Mouse (Mus musculus): ENCODE data around the gene Ttll6. TPM values are rescaled to one million over a fixed set of nuclear protein-coding genes. Genes with fewer than 3 reads are reported as not detected.

Gene Ttll6
- total RNA-seq, 2 experiments from 2014 or later, result not detected

DNA sequence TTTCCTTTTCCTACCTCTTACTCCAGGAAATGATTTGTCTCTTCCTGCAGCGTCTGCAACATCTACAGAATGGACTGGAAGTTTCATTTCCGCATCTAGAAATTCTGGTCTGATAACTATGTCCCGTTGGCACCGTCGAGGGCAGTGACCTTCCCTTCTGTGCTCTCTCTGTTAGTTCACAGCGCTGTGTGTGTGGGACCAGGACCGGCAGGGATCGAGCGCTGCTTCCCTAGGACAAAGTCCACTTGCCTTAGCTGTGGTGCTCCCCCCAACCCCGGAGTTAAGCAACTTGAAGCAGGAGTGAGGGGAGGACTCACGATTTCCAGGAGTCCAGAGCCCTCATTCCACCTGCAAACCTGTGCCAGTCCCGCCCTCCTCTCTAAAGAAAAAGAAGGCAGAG, 31.2 kb downstream of the Ttll6 start:
- intact Hi-C loops (cut with DNase I), result no loop called here

GRCm38 (mm10) chr11:96168125-96168524, 34.5 kb downstream of the Ttll6 start:
- no peak for DNase-seq
- intact Hi-C loops (cut with DNase I), result no loop called here

More for the DNA sequence above, 31.2 kb downstream of the Ttll6 start:
- no peak for DNase-seq

DNA sequence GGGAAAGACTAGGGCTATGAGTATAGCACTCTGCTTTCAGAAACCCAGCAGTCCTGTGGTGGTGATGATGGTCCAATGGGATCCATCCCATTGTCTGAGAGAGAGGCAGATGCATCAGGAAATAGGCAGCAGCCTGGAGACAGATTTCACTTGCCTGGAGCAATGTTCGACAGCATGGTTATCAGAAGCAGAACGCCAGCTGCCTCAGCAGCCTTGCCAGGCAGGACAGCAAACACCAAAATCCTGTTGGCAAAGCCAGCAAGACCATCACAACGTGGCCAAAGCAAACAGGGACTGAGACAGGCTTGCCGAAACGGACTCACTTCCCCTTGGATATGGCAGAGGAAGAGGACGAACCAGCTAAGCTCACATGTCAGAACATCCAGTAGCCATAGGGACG, 35.4 kb downstream of the Ttll6 start:
- intact Hi-C loops (cut with DNase I), result no loop called here
- DNase-seq, result no peak

DNA sequence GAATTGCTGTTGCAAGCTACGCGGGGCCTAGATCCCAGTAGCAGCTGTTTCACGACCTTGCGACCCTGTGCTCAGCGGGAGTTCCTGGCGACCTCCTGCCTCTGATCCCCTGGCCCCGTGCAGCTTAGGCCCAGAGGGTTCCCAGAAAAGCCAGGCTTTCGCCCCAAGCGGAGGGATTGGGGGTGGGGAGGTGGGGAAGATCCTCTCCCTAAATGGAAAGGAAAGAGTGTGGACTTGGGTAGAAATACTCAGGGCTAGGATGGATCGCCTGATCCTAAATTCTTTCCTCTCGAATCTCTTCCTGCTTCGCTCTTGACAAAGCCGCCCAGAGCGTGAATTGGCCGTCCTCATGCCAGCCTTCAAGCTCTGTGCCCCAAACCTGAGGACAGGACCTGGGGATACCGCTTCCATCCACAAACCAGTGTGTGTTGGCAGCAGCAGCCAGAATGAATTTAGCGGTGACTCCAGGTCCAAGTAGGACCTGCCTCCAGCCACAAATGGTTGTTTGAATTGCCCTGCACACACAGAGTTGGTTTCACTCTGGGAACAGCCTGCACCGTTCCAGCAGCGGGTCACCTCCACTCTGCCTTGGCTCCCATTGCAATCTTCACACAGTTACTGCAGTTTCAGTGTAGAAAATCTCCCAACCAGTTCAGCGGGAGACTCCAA, 37.3 kb downstream of the Ttll6 start:
- intact Hi-C loops (cut with DNase I), result no loop called here
- no peak for DNase-seq

- intact Hi-C loops (cut with DNase I), result no loop called here
- DNase-seq, result no peak
Measured at GRCm38 (mm10) chr11:96171601-96172000, 38.0 kb downstream of the Ttll6 start.

DNA sequence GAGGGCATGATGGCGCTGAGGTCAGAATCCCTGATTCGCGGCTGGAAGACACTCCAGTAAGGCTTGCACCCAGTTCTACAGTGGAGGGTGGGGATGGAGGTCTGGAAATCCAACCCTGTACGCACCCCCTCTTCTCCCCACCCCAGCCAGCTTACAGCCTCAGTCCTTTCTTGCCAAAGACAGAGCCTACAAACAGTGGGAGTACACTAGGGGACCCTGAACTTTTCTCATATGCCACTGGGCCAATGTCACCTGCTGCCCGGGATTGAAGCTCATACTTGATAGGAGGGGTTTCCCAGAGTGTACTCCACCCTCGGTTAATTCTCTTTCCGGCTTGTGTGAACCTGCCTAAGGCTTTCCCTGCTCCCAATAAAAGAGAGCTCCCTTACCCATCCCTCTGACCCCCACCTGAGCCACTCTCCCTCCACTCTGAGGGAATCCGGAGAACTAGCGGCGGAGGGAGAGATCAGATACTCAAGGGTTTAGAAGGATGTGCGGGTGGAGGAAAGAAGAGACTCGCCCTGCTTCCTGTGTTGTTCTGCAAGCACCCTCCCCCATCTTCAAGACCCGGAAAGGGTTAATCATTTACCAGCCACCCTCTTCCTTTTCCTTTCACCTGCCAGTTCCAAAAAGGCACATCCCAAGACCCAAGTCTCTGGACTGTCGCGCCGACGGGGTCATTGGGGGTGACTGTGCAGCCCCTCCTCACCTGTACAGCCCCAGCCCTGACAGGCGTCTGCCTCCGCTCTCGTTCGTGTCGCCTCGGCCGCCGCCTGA, 39.1 kb downstream of the Ttll6 start:
- intact Hi-C loops (cut with DNase I), result no loop called here
- DNase-seq, result no peak

GRCm38 (mm10) chr11:96173288-96173840, 39.8 kb downstream of the Ttll6 start:
- intact Hi-C loops (cut with DNase I), result no loop called here

DNA sequence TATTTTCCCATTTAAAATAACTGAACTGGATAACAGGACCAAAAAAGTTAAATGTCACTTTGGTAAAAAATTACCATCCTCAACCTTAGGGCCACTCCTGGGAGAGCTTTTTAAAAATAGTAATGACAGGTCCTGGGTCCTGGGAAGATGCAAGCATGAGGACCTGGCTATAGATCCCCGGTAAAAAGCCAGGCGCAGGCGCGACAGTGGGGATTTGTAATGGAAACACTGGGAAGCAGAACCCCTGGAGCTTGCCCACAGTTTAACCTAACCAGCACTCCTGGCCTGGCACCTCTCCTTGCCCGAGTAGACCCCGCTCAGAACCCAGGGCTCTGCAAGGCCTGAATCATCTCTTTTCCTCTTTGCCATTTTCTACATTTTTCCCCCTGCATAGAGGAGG, 41.3 kb downstream of the Ttll6 start:
- no peak for DNase-seq
- intact Hi-C loops (cut with DNase I), result no loop called here

More at GRCm38 (mm10) chr11:96173288-96173840, 39.8 kb downstream of the Ttll6 start:
- no peak for DNase-seq

- DNase-seq, result no peak
- intact Hi-C loops (cut with DNase I), result no loop called here
Measured at GRCm38 (mm10) chr11:96175511-96175910, 41.9 kb downstream of the Ttll6 start.

DNA sequence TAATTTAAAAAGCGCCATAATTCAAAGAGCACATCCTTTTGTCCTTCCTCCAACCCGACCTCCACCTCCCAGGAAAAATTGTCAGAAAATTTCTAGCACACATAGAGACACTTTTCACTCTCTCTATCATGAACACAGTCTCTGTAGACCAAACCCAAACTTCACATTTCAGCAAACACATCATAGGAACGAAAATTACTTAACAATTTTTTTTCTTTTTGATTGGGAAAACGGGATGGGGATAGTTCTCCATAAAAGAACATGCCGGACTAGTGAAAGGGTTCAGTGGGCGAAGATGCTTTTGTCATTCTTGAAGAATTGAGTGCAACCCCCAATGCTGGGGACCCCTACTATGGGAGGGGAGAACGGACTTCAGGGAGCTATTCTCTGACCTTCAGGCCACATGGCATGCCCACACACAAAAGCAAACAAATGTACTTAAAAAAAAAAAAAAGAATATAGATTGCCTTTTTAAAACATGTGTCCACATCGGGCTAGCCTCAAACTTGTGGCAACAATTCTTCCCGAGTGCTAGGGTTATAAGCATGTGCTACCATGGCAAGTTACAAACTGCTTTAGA, 42.5 kb downstream of the Ttll6 start:
- intact Hi-C loops (cut with DNase I), result no loop called here
- DNase-seq, result no peak

- DNase-seq, result no peak
- intact Hi-C loops (cut with DNase I), result no loop called here
Measured at GRCm38 (mm10) chr11:96176841-96177240, 43.3 kb downstream of the Ttll6 start.

- no peak for DNase-seq
- intact Hi-C loops (cut with DNase I), result no loop called here
Measured at GRCm38 (mm10) chr11:96177546-96178174, 44.1 kb downstream of the Ttll6 start.

- no peak for DNase-seq
- intact Hi-C loops (cut with DNase I), result no loop called here
Measured at GRCm38 (mm10) chr11:96178356-96178755, 44.8 kb downstream of the Ttll6 start.

GRCm38 (mm10) chr11:96178911-96179503, 45.4 kb downstream of the Ttll6 start:
- DNase-seq, result no peak
- intact Hi-C loops (cut with DNase I), result no loop called here

DNA sequence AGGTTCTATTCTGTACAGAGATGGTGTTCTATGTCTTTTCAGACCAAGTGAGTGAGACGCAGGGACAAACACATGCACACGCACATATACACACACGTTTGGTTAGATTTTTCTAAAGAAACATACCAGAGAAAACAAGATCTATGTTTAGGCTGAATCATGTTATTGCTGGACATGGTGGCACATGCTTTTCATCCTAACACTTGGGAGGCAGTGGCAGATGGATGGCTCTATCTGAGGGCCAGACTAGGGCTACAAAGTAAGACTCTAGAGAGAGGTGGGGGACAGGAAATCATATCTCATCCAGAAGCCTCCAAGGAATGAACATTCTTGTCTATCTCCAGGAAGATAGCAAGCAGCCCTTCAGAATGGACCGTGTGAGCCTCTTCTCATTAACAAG, 47.5 kb downstream of the Ttll6 start:
- no peak for DNase-seq
- intact Hi-C loops (cut with DNase I), result loop anchor here (10.0 kb wide), 1 partner anchor 174 kb away; the partner anchor contains the start of gene Hoxb2

DNA sequence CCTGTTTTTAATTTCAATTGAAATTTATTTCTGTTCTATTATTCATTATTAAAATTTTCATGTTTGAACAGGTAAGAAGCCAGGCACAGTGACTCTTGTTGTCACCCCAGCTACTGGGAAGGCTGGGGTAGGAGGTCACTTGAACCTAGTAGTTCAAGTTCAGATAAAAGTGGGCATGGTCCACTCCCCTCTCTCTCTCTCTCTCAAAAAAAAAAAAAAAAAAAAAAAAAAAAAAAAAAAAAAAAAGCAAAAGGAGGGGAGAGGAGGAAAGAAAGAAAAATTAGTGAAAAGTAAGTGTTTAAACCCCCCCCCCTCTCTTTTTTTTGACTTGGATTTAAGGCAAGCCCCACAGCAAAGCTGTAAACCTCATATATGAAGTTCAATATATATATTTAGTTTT, 50.6 kb downstream of the Ttll6 start:
- DNase-seq, result no peak
- intact Hi-C loops (cut with DNase I), result loop anchor here (10.0 kb wide), 1 partner anchor 171 kb away; the partner anchor contains the start of gene Hoxb2

- intact Hi-C loops (cut with DNase I), result loop anchor here (10.0 kb wide), 1 partner anchor 167 kb away; the partner anchor contains the start of gene Hoxb2
Measured at GRCm38 (mm10) chr11:96187321-96187720, 53.7 kb downstream of the Ttll6 start.

GRCm38 (mm10) chr11:96189810-96190522, 56.4 kb downstream of the Ttll6 start:
- intact Hi-C loops (cut with DNase I), result loop anchor here (10.0 kb wide), 1 partner anchor 165 kb away; the partner anchor contains the start of gene Hoxb2
- DNase-seq, result no peak

More at GRCm38 (mm10) chr11:96187321-96187720, 53.7 kb downstream of the Ttll6 start:
- no peak for DNase-seq

DNA sequence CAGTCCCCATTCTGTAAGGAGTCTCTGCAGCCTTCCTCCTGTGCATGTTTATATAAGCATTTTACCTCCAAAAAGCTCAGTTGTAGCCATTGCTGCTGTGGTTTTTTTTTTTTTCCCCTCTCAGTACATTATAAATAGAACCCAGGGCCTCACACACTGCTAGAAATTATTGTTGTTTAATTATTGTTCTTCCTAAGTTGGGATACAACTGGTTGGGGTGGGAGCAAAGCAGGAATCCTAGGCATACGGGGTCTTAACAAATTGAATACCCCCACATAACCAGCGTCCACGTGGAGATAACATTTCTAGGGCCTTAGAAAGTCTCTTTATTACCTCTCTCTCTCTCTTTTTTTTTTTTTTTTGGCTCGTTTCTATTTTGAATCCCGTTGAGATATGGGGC, 57.5 kb downstream of the Ttll6 start:
- DNase-seq, result no peak
- intact Hi-C loops (cut with DNase I), result no loop called here
